Mouse (Mus musculus): ENCODE measurements around the gene Fam187b. TPM values are rescaled to one million over a fixed set of nuclear protein-coding genes. Genes with fewer than 3 reads are reported as not detected.

Gene Fam187b
- polyA plus RNA-seq, 1 experiment from 2014 or later, result 2.3 TPM

DNA sequence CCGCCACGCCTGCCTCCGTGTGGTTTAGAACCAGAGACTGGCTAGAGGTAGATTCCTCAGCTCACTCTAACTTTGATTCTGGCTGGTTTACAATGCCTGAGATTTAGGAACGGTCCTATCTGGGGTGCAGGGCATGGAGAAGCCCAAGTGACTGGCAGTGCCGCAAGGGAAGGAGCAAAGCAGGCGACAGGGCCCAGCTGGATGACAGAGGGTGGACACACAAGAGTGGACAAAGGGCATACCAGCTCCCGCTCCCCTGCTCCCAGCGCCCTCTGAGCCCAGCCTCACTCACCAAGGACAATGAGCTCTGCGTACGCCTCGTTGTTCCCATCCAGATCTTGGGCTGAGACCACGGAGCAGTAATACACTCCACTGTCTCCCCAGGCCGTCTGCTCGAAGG, 7.9 kb upstream of the Fam187b start:
- Histone ChIP-seq H3K36me3 (ENCODE audit: control insufficient read depth, insufficient read depth, low read length) (no peaks in the 10 kb centered on the region), H3K9me3 (ENCODE audit: control insufficient read depth, low read length) (no peaks in the 10 kb centered on the region), H3K9ac (ENCODE audit: low read depth, low read length) (no peak overlapping the region), H3K4me2 (ENCODE audit: low read depth, low read length) (no peak overlapping the region), H3K4me1 (ENCODE audit: control insufficient read depth, insufficient read depth, low read length) (no peaks in the 10 kb centered on the region), H3K27ac (replicated peaks; ENCODE audit: low read depth, low read length) (no peak overlapping the region), H3K27me3 (replicated peaks; ENCODE audit: control insufficient read depth, insufficient read depth, low read length) (no peaks in the 10 kb centered on the region), H3K4me3 (ENCODE audit: low read depth, low read length) (no peak overlapping the region)
- WGBS, result 80% methylated on average over 14 of the region's 14 CpGs
- DNase-seq (ENCODE audit: low spot score) (no peak), ATAC-seq (ENCODE audit: low read depth) (no peak)

DNA sequence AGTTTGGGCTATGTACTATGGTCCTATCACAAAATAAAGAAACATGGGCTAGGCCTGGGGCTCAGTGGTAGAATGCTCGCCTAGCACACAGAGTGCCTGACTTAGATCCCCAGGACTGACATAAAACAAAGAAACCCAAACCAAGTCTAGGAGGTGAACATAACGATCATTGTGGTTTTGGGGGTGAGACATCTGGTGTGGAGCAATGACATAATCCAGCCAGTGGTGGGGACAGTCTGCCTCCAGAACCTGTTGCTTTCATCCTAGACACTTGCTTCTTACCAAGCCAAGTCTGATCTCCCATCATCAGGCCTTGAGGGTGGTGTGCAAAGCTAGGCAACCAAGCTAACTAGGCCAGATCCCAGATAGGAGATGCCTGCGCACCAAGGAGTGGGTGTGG, 6.9 kb upstream of the Fam187b start:
- ATAC-seq (ENCODE audit: low read depth) (no peak), DNase-seq (ENCODE audit: low spot score) (no peak)
- H3K27me3 ChIP-seq (replicated peaks; ENCODE audit: control insufficient read depth, insufficient read depth, low read length), result 0 out of 2 replicates have a peak, but pooled peaks cover 3% of the 10 kb centered on the region
- no peak overlapping the region for H3K9ac ChIP-seq (ENCODE audit: low read depth, low read length)
- H3K27ac ChIP-seq (replicated peaks; ENCODE audit: low read depth, low read length), result no peak overlapping the region
- no peak overlapping the region for H3K4me2 ChIP-seq (ENCODE audit: low read depth, low read length)
- 70% methylated on average over 3 of the region's 3 CpGs for WGBS
- no peaks in the 10 kb centered on the region for H3K36me3 ChIP-seq (ENCODE audit: control insufficient read depth, insufficient read depth, low read length)
- no peak overlapping the region for H3K4me3 ChIP-seq (ENCODE audit: low read depth, low read length)
- no peaks in the 10 kb centered on the region for H3K9me3 ChIP-seq (ENCODE audit: control insufficient read depth, low read length)
- no peaks in the 10 kb centered on the region for H3K4me1 ChIP-seq (ENCODE audit: control insufficient read depth, insufficient read depth, low read length)

DNA sequence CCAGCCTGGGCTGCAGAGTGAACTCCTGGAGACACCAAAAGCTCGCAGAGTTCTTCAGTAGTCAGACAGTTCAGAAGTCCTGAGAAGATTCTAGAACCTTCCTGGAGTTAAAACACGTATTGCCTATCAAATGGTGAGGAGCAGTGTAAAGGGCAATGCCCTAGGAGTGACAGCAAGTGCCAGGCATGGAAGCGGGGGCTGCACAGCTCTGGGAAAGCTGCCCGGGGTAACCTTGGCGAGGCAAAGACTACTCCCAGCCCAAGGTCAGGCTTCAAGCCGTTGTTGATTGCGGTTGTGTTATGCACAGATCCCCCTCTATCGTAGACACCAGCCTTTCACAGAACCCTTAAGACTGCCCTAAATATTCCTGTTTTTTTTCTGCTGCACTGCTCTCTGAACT, 5.0 kb upstream of the Fam187b start:
- no peak for ATAC-seq (ENCODE audit: low read depth)
- WGBS, result 94% methylated on average over 8 of the region's 8 CpGs
- peaks cover 22% of the 10 kb centered on the region for H3K27me3 ChIP-seq (replicated peaks; ENCODE audit: control insufficient read depth, insufficient read depth, low read length)

DNA sequence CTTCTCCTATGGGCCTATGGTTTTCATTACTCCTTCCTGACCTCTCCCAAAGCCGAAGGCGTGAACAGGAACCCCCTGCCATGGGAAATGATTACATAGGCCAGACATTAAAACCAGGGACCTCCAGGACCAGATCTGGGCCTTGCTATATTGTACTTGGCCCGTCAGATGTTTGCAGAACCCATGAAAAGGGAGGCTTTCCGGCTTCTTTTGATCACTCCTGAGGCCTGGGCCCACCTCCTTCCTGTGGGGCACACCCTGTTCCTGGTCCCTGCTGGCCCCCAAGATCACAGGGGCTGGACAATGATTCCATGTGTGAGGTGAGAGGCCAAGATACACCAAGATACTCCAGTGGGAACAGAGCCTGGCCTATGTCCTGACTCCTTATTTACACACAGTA, 4.4 kb upstream of the Fam187b start:
- H3K9ac ChIP-seq (ENCODE audit: low read depth, low read length), result no peak overlapping the region
- H3K9me3 ChIP-seq (ENCODE audit: control insufficient read depth, low read length), result no peaks in the 10 kb centered on the region
- peaks cover 27% of the 10 kb centered on the region for H3K27me3 ChIP-seq (replicated peaks; ENCODE audit: control insufficient read depth, insufficient read depth, low read length)
- no peak overlapping the region for H3K4me2 ChIP-seq (ENCODE audit: low read depth, low read length)
- no peak for DNase-seq (ENCODE audit: low spot score)
- no peaks in the 10 kb centered on the region for H3K36me3 ChIP-seq (ENCODE audit: control insufficient read depth, insufficient read depth, low read length)
- 74% methylated on average over 4 of the region's 4 CpGs for WGBS
- no peak overlapping the region for H3K4me3 ChIP-seq (ENCODE audit: low read depth, low read length)
- ATAC-seq (ENCODE audit: low read depth), result no peak
- H3K27ac ChIP-seq (replicated peaks; ENCODE audit: low read depth, low read length), result no peak overlapping the region
- H3K4me1 ChIP-seq (ENCODE audit: control insufficient read depth, insufficient read depth, low read length), result 0 out of 2 replicates have a peak, but pooled peaks cover 7% of the 10 kb centered on the region

More for the DNA sequence above, 5.0 kb upstream of the Fam187b start:
- Histone ChIP-seq H3K9me3 (ENCODE audit: control insufficient read depth, low read length) (no peaks in the 10 kb centered on the region), H3K27ac (replicated peaks; ENCODE audit: low read depth, low read length) (no peak overlapping the region), H3K4me3 (ENCODE audit: low read depth, low read length) (no peak overlapping the region), H3K36me3 (ENCODE audit: control insufficient read depth, insufficient read depth, low read length) (no peaks in the 10 kb centered on the region), H3K4me2 (ENCODE audit: low read depth, low read length) (no peak overlapping the region), H3K4me1 (ENCODE audit: control insufficient read depth, insufficient read depth, low read length) (0 out of 2 replicates have a peak, but pooled peaks cover 5% of the 10 kb centered on the region), H3K9ac (ENCODE audit: low read depth, low read length) (no peak overlapping the region)
- no peak for DNase-seq (ENCODE audit: low spot score)

DNA sequence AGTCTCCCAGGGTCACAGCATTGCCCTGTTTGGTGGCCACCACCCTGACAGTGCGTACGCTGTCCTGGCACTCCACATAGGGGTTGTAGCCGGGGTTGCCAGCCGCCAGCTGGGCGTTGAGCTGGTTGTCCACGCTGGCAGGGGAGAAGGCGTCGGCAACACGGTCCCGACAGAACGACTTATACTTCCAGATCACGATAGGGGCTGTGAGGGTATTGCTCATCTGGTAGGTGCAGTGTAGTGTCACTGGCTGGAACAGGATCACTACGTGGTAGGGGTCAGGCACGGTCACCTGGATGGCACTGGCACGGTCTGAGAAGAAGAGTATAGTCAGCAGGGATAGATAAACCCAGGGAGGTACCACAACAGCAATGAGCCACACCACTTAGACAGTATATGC, 1.7 kb upstream of the Fam187b start:
- Histone ChIP-seq H3K4me3 (ENCODE audit: low read depth, low read length) (peak overlapping the region; percentile 44), H3K9ac (ENCODE audit: low read depth, low read length) (no peak overlapping the region), H3K27me3 (replicated peaks; ENCODE audit: control insufficient read depth, insufficient read depth, low read length) (peaks cover 30% of the 10 kb centered on the region), H3K36me3 (ENCODE audit: control insufficient read depth, insufficient read depth, low read length) (no peaks in the 10 kb centered on the region), H3K27ac (replicated peaks; ENCODE audit: low read depth, low read length) (no peak overlapping the region), H3K4me1 (ENCODE audit: control insufficient read depth, insufficient read depth, low read length) (0 out of 2 replicates have a peak, but pooled peaks cover 7% of the 10 kb centered on the region), H3K9me3 (ENCODE audit: control insufficient read depth, low read length) (no peaks in the 10 kb centered on the region), H3K4me2 (ENCODE audit: low read depth, low read length) (peak overlapping the region; percentile 56; the same call in 1 of the 2 replicates)
- 88% methylated on average over 15 of the region's 15 CpGs for WGBS
- no peak for DNase-seq (ENCODE audit: low spot score)
- ATAC-seq (ENCODE audit: low read depth), result no peak

DNA sequence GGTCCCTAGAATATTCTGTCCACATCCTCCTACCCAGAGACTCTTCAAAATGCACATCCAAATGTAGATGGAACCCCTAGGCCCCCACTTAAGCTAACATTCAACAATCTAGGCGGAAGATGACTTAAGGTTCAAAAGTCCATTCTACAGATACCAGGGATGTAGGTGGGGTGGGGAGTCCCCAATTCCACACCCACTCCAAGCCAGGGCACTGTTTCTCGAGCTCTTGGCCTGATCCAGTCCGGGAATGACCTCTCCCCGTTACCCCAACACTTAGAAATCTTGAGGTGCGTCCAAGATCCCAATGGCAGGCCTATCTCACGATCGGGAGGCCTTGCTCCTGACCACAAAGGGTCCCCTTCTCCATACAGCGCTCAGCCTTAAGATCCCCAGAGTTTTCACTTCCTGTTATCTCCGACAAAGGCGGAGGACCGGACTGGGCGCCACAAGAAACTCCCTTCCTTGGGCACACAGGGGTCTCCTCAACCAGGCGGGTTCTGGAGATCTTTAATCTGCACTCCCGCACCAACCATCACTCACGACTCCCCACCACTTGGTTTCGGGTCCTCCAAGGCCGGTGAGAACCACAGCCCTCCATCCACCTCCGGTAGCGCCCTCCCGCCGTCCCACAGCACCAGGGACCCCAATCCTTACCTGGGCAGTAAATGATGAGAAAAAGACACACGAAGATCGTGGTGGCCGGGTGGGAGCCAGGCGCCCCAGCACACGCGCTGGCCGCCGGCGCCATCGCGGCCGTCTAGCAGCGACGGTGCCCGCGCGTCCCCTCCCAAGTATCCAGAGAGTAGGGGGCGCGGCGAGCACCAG, 952 bp upstream of the Fam187b start:
- no peak overlapping the region for H3K27ac ChIP-seq (replicated peaks; ENCODE audit: low read depth, low read length)
- WGBS, result 5% methylated on average over 40 of the region's 41 CpGs
- no peak for DNase-seq (ENCODE audit: low spot score)

DNA sequence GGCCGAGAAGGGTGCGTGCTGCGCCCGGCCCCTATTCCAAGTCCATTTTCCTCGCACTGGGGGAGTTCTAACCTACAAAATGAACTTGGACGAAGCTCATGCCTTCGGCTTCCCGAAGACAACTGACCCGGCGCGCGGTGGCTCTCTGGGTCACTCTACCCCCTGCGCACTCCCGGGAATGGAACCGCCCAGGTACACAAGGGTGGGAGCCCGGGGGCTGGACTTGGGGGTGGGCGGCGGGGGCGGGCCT, 414 bp upstream of the Fam187b start, which contains the start of gene Lsr:
TSS of gene Lsr (minus strand) at position 214 of the 250 bp plus-strand sequence.
- H3K27ac ChIP-seq (replicated peaks; ENCODE audit: low read depth, low read length), result peak within 1 kb of the TSS; percentile 25; the same call in 1 of the 2 replicates
- peak within 1 kb of the TSS; percentile 58 for H3K9ac ChIP-seq (ENCODE audit: low read depth, low read length)
- H3K27me3 ChIP-seq (replicated peaks; ENCODE audit: control insufficient read depth, insufficient read depth, low read length), result peaks cover 30% of the 10 kb centered on the region
- H3K4me1 ChIP-seq (ENCODE audit: control insufficient read depth, insufficient read depth, low read length), result 0 out of 2 replicates have a peak, but pooled peaks cover 7% of the 10 kb centered on the region
- peak within 1 kb of the TSS; percentile 56 for H3K4me2 ChIP-seq (ENCODE audit: low read depth, low read length)
- no peaks in the 10 kb centered on the region for H3K9me3 ChIP-seq (ENCODE audit: control insufficient read depth, low read length)
- 0% methylated on average over 13 of the region's 19 CpGs for WGBS
- H3K36me3 ChIP-seq (ENCODE audit: control insufficient read depth, insufficient read depth, low read length), result no peaks in the 10 kb centered on the region
- ATAC-seq (ENCODE audit: low read depth) (peak; percentile 80; the same call in 1 of the 2 replicates), DNase-seq (ENCODE audit: low spot score) (no peak)
- H3K4me3 ChIP-seq (ENCODE audit: low read depth, low read length), result peak within 1 kb of the TSS; percentile 44

More for the DNA sequence above, 952 bp upstream of the Fam187b start:
- no peaks in the 10 kb centered on the region for H3K9me3 ChIP-seq (ENCODE audit: control insufficient read depth, low read length)
- no peaks in the 10 kb centered on the region for H3K36me3 ChIP-seq (ENCODE audit: control insufficient read depth, insufficient read depth, low read length)
- 0 out of 2 replicates have a peak, but pooled peaks cover 7% of the 10 kb centered on the region for H3K4me1 ChIP-seq (ENCODE audit: control insufficient read depth, insufficient read depth, low read length)
- peak overlapping the region; percentile 44 for H3K4me3 ChIP-seq (ENCODE audit: low read depth, low read length)
- peak; percentile 41 for ATAC-seq (ENCODE audit: low read depth)
- H3K9ac ChIP-seq (ENCODE audit: low read depth, low read length), result peak overlapping the region; percentile 58
- peak overlapping the region; percentile 56 for H3K4me2 ChIP-seq (ENCODE audit: low read depth, low read length)
- peaks cover 30% of the 10 kb centered on the region for H3K27me3 ChIP-seq (replicated peaks; ENCODE audit: control insufficient read depth, insufficient read depth, low read length)

DNA sequence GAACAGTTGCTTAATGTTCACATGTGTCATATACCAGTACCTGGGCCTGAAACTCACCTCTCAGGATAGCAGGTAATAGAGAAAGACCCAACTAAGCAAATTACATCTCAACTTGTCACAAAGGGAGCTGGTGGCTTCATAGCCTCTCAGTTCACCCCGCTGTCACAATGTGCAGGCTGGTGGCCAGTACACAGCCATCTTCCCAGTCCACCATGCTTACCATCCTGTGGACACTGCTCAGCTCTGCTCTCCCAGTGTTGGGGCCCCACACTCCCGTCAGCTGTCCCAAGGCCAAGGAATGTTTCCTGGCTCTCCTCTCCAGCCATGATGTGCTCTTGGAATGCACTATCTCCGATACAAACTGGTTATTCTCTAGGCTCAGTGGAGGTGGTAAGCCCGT, 8.1 kb downstream of the Fam187b start:
- Histone ChIP-seq H3K4me1 (ENCODE audit: control insufficient read depth, insufficient read depth, low read length) (no peaks in the 10 kb centered on the region), H3K36me3 (ENCODE audit: control insufficient read depth, insufficient read depth, low read length) (no peaks in the 10 kb centered on the region), H3K9ac (ENCODE audit: low read depth, low read length) (no peak overlapping the region), H3K4me2 (ENCODE audit: low read depth, low read length) (no peak overlapping the region), H3K4me3 (ENCODE audit: low read depth, low read length) (no peak overlapping the region), H3K9me3 (ENCODE audit: control insufficient read depth, low read length) (no peaks in the 10 kb centered on the region), H3K27ac (replicated peaks; ENCODE audit: low read depth, low read length) (no peak overlapping the region), H3K27me3 (replicated peaks; ENCODE audit: control insufficient read depth, insufficient read depth, low read length) (no peaks in the 10 kb centered on the region)
- WGBS, result 90% methylated on average over 4 of the region's 4 CpGs
- DNase-seq (ENCODE audit: low spot score), result no peak
- ATAC-seq (ENCODE audit: low read depth), result no peak

DNA sequence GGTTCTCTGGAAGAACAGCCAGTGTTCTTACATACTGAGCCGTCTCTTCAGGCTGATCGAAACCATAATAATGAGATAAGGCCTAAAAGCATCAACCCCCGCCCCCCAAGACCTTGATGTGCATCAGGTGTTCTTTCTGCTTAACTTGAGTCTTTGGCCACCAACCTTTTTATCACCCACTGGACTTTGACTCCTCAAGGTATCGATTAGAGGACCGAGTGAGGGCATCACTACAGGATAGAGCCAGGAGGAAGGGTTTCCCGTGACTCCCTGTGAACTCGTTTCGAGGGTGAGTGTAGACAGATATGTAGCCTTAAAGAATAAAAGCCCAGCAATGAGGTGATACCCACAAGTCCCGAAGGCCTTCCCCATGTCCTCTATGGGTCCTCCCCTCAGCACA, 11.8 kb downstream of the Fam187b start:
- Histone ChIP-seq H3K4me1 (ENCODE audit: control insufficient read depth, insufficient read depth, low read length) (no peaks in the 10 kb centered on the region), H3K27ac (replicated peaks; ENCODE audit: low read depth, low read length) (no peak overlapping the region), H3K4me3 (ENCODE audit: low read depth, low read length) (no peak overlapping the region), H3K27me3 (replicated peaks; ENCODE audit: control insufficient read depth, insufficient read depth, low read length) (no peaks in the 10 kb centered on the region), H3K9ac (ENCODE audit: low read depth, low read length) (no peak overlapping the region), H3K4me2 (ENCODE audit: low read depth, low read length) (no peak overlapping the region), H3K36me3 (ENCODE audit: control insufficient read depth, insufficient read depth, low read length) (no peaks in the 10 kb centered on the region), H3K9me3 (ENCODE audit: control insufficient read depth, low read length) (no peaks in the 10 kb centered on the region)
- no peak for DNase-seq (ENCODE audit: low spot score)
- 86% methylated on average over 9 of the region's 9 CpGs for WGBS
- no peak for ATAC-seq (ENCODE audit: low read depth)
